Mouse (Mus musculus): Measurements from ENCODE around the gene Shisa2. TPM values are rescaled to one million over a fixed set of nuclear protein-coding genes. Genes with fewer than 3 reads are reported as not detected.
A peak's percentile ranks its signal among the peaks of the same experiment; 100 is the strongest.
"Not testable (repeated sequence)": the region's sequence is repeated elsewhere in the genome, so short reads cannot be mapped to it uniquely, and the experiment has no call there.

Gene Shisa2
- polyA plus RNA-seq, 1 experiment from 2014 or later: 8.6 TPM

GRCm38 (mm10) chr14:59607021-59607420 is 18.1 kb upstream of the Shisa2 start:
- Histone ChIP-seq H3K4me1 (replicated peaks) (no peaks in the 10 kb centered on the region), H3K4me2 (no peak overlapping the region), H3K9me3 (replicated peaks) (no peaks in the 10 kb centered on the region), H3K9ac (no peak overlapping the region), H3K4me3 (no peak overlapping the region), H3K27ac (no peak overlapping the region), H3K36me3 (no peaks in the 10 kb centered on the region), H3K27me3 (0 out of 2 replicates have a peak, but pooled peaks cover 6% of the 10 kb centered on the region)
- ATAC-seq (replicated peaks; ENCODE audit: insufficient number of reproducible peaks, insufficient read depth, low FRiP score, low read depth): no peak
- 46% methylated on average over 3 of the region's 3 CpGs for WGBS

- H3K4me2 ChIP-seq: no peak overlapping the region
- H3K4me3 ChIP-seq: no peak overlapping the region
- no peak overlapping the region for H3K27ac ChIP-seq
- no peaks in the 10 kb centered on the region for H3K9me3 ChIP-seq (replicated peaks)
- H3K9ac ChIP-seq: no peak overlapping the region
- no peaks in the 10 kb centered on the region for H3K4me1 ChIP-seq (replicated peaks)
- 52% methylated on average over 14 of the region's 14 CpGs for WGBS
- no peak for ATAC-seq (replicated peaks; ENCODE audit: insufficient number of reproducible peaks, insufficient read depth, low FRiP score, low read depth)
- H3K27me3 ChIP-seq: no peaks in the 10 kb centered on the region
- H3K36me3 ChIP-seq: no peaks in the 10 kb centered on the region
Observed at GRCm38 (mm10) chr14:59612920-59613625, 12.0 kb upstream of the Shisa2 start.

GRCm38 (mm10) chr14:59614149-59614548 is 11.0 kb upstream of the Shisa2 start:
- not testable (repeated sequence) for H3K27ac ChIP-seq; H3K36me3 ChIP-seq; H3K9me3 ChIP-seq (replicated peaks); H3K9ac ChIP-seq; H3K4me1 ChIP-seq (replicated peaks); H3K4me3 ChIP-seq; H3K27me3 ChIP-seq; ATAC-seq (replicated peaks; ENCODE audit: insufficient number of reproducible peaks, insufficient read depth, low FRiP score, low read depth); H3K4me2 ChIP-seq
- 77% methylated on average over 3 of the region's 3 CpGs for WGBS

- Histone ChIP-seq H3K4me1 (replicated peaks) (no peaks in the 10 kb centered on the region), H3K27me3 (no peaks in the 10 kb centered on the region), H3K27ac (no peak overlapping the region), H3K4me2 (no peak overlapping the region), H3K9ac (no peak overlapping the region), H3K4me3 (no peak overlapping the region), H3K36me3 (no peaks in the 10 kb centered on the region), H3K9me3 (replicated peaks) (no peaks in the 10 kb centered on the region)
- no peak for ATAC-seq (replicated peaks; ENCODE audit: insufficient number of reproducible peaks, insufficient read depth, low FRiP score, low read depth)
- 81% methylated on average over 7 of the region's 7 CpGs for WGBS
Observed at GRCm38 (mm10) chr14:59616802-59617201, 8.3 kb upstream of the Shisa2 start.

GRCm38 (mm10) chr14:59624326-59624885 is 702 bp upstream of the Shisa2 start:
- peak overlapping the region; percentile 95 for H3K4me2 ChIP-seq
- no peaks in the 10 kb centered on the region for H3K9me3 ChIP-seq (replicated peaks)
- peak overlapping the region; percentile 71; the same call in 1 of the 2 replicates for H3K4me3 ChIP-seq
- WGBS: 45% methylated on average over 9 of the region's 9 CpGs
- no peaks in the 10 kb centered on the region for H3K36me3 ChIP-seq
- no peak overlapping the region for H3K27ac ChIP-seq
- no peak for ATAC-seq (replicated peaks; ENCODE audit: insufficient number of reproducible peaks, insufficient read depth, low FRiP score, low read depth)
- peaks cover 17% of the 10 kb centered on the region for H3K4me1 ChIP-seq (replicated peaks)
- no peak overlapping the region for H3K9ac ChIP-seq
- 0 out of 2 replicates have a peak, but pooled peaks cover 11% of the 10 kb centered on the region for H3K27me3 ChIP-seq

GRCm38 (mm10) chr14:59625806-59626364 is 777 bp downstream of the Shisa2 start:
- Histone ChIP-seq H3K36me3 (no peaks in the 10 kb centered on the region), H3K4me3 (peak overlapping the region; percentile 71), H3K4me2 (peak overlapping the region; percentile 95), H3K9ac (peak overlapping the region; percentile 63), H3K27ac (peak overlapping the region; percentile 83), H3K27me3 (0 out of 2 replicates have a peak, but pooled peaks cover 11% of the 10 kb centered on the region), H3K9me3 (replicated peaks) (no peaks in the 10 kb centered on the region), H3K4me1 (replicated peaks) (peaks cover 17% of the 10 kb centered on the region)
- WGBS: 0% methylated on average over 51 of the region's 51 CpGs
- ATAC-seq (replicated peaks; ENCODE audit: insufficient number of reproducible peaks, insufficient read depth, low FRiP score, low read depth): peak; percentile 39; the same call in 1 of the 2 replicates

- 42% methylated on average over 8 of the region's 8 CpGs for WGBS
- Histone ChIP-seq H3K9ac (peak overlapping the region; percentile 63), H3K36me3 (no peaks in the 10 kb centered on the region), H3K4me1 (replicated peaks) (peaks cover 17% of the 10 kb centered on the region), H3K4me3 (peak overlapping the region; percentile 71), H3K4me2 (peak overlapping the region; percentile 95), H3K9me3 (replicated peaks) (no peaks in the 10 kb centered on the region), H3K27ac (no peak overlapping the region; the same call in 1 of the 2 replicates), H3K27me3 (0 out of 2 replicates have a peak, but pooled peaks cover 11% of the 10 kb centered on the region)
- ATAC-seq (replicated peaks; ENCODE audit: insufficient number of reproducible peaks, insufficient read depth, low FRiP score, low read depth): no peak
Observed at GRCm38 (mm10) chr14:59626711-59627110, 1.6 kb downstream of the Shisa2 start.

- H3K27ac ChIP-seq: no peak overlapping the region
- no peak overlapping the region for H3K9ac ChIP-seq
- ATAC-seq (replicated peaks; ENCODE audit: insufficient number of reproducible peaks, insufficient read depth, low FRiP score, low read depth): no peak
Observed at GRCm38 (mm10) chr14:59627142-59627680, 2.1 kb downstream of the Shisa2 start.

GRCm38 (mm10) chr14:59627823-59628222 is 2.7 kb downstream of the Shisa2 start:
- H3K36me3 ChIP-seq: no peaks in the 10 kb centered on the region
- peak overlapping the region; percentile 95 for H3K4me2 ChIP-seq
- WGBS: 51% methylated on average over 7 of the region's 7 CpGs
- peaks cover 17% of the 10 kb centered on the region for H3K4me1 ChIP-seq (replicated peaks)
- H3K27ac ChIP-seq: no peak overlapping the region
- no peaks in the 10 kb centered on the region for H3K9me3 ChIP-seq (replicated peaks)
- no peak overlapping the region for H3K9ac ChIP-seq
- 0 out of 2 replicates have a peak, but pooled peaks cover 11% of the 10 kb centered on the region for H3K27me3 ChIP-seq
- H3K4me3 ChIP-seq: peak overlapping the region; percentile 71
- ATAC-seq (replicated peaks; ENCODE audit: insufficient number of reproducible peaks, insufficient read depth, low FRiP score, low read depth): no peak

More at GRCm38 (mm10) chr14:59627142-59627680, 2.1 kb downstream of the Shisa2 start:
- Histone ChIP-seq H3K36me3 (no peaks in the 10 kb centered on the region), H3K4me1 (replicated peaks) (peaks cover 17% of the 10 kb centered on the region), H3K4me2 (peak overlapping the region; percentile 95), H3K27me3 (0 out of 2 replicates have a peak, but pooled peaks cover 11% of the 10 kb centered on the region), H3K4me3 (peak overlapping the region; percentile 71), H3K9me3 (replicated peaks) (no peaks in the 10 kb centered on the region)
- WGBS: 49% methylated on average over 9 of the region's 9 CpGs

GRCm38 (mm10) chr14:59629308-59629707 is 4.2 kb downstream of the Shisa2 start:
- 85% methylated on average over 15 of the region's 15 CpGs for WGBS
- Histone ChIP-seq H3K4me2 (no peak overlapping the region), H3K4me3 (no peak overlapping the region), H3K27ac (no peak overlapping the region), H3K9ac (no peak overlapping the region), H3K36me3 (no peaks in the 10 kb centered on the region), H3K9me3 (replicated peaks) (no peaks in the 10 kb centered on the region), H3K27me3 (0 out of 2 replicates have a peak, but pooled peaks cover 3% of the 10 kb centered on the region), H3K4me1 (replicated peaks) (peaks cover 17% of the 10 kb centered on the region)
- no peak for ATAC-seq (replicated peaks; ENCODE audit: insufficient number of reproducible peaks, insufficient read depth, low FRiP score, low read depth)

GRCm38 (mm10) chr14:59630096-59630495 is 5.0 kb downstream of the Shisa2 start:
- H3K27me3 ChIP-seq: 0 out of 2 replicates have a peak, but pooled peaks cover 3% of the 10 kb centered on the region
- no peaks in the 10 kb centered on the region for H3K9me3 ChIP-seq (replicated peaks)
- H3K36me3 ChIP-seq: no peaks in the 10 kb centered on the region
- 88% methylated on average over 9 of the region's 9 CpGs for WGBS
- H3K4me2 ChIP-seq: no peak overlapping the region
- no peak overlapping the region for H3K27ac ChIP-seq
- no peak for ATAC-seq (replicated peaks; ENCODE audit: insufficient number of reproducible peaks, insufficient read depth, low FRiP score, low read depth)
- no peak overlapping the region for H3K9ac ChIP-seq
- no peak overlapping the region for H3K4me3 ChIP-seq
- peaks cover 14% of the 10 kb centered on the region for H3K4me1 ChIP-seq (replicated peaks)

All from heart, embryonic 15.5 days (tissue).